In the genomic region with DNA sequence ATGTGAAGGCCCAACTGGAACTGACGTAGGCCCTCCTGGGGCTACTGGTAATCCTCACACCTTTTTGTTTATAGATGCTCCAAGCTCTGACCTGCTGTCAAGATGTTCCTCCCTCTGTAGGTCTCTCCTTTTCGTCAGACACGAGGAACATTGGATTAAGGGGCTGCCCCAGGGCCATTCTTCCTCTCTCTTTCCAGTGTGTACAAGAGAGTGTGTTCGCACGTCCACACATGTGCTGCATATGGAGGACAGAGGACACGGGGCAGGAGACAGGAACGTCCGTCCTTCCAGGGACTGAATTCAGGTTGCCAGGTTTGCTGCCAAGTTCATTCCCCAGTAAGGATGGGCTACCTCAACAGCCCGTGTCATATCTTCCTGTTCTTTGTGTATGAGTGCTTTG, we compare ENCODE assay signal across 18 mouse cellular contexts. TPM values are rescaled to one million over a fixed set of nuclear protein-coding genes. Genes with fewer than 3 reads are reported as not detected.
A peak's percentile ranks its signal among the peaks of the same experiment; 100 is the strongest.
DNase-seq lines count a peak whose midpoint lies in the region; ATAC-seq and TF ChIP-seq lines count a peak whose summit lies in the region.
"Had no signal": no experiment of that assay in that cellular context is flagged by ENCODE, and none has a peak within 500 bp of the region (broad histone marks: within the 10 kb centered on the region; RNA-seq: fewer than 3 reads in every experiment).

No protein-coding gene starts in this region.

- no peaks in the 10 kb centered on the region for H3K79me2 ChIP-seq in macrophage (ENCODE audit: inconsistent target)

- peak; percentile 38 for DNase-seq in cerebellum, adult 11 months
- DNase-seq in cerebellum, postnatal 4 days (ENCODE audit: low spot score in 2 of 2) = no peak
- DNase-seq in hindbrain, embryonic 11.5 days (ENCODE audit: low spot score) = no peak
- no peak for DNase-seq in gastrocnemius, postnatal 36 days

- H3K4me2 ChIP-seq in hindbrain, embryonic 16.5 days (ENCODE audit: low read length) = no peak overlapping the region
- no peak overlapping the region for H3K4me2 ChIP-seq in hindbrain, embryonic 11.5 days (replicated peaks; ENCODE audit: low read depth, low read length)
- H3K4me2 ChIP-seq: forebrain, embryonic 13.5 days; heart, embryonic 15.5 days; intestine, embryonic 15.5 days; limb, embryonic 12.5 days; liver, embryonic 15.5 days; lung, embryonic 15.5 days; stomach, embryonic 15.5 days had no signal

- no peaks in the 10 kb centered on the region for H3K9me3 ChIP-seq in hindbrain, embryonic 16.5 days (ENCODE audit: control insufficient read depth, low read length)
- no peaks in the 10 kb centered on the region for H3K9me3 ChIP-seq in hindbrain, embryonic 11.5 days (ENCODE audit: control insufficient read depth, low read length)
- H3K9me3 ChIP-seq: forebrain, embryonic 13.5 days; heart, embryonic 15.5 days; intestine, embryonic 15.5 days; limb, embryonic 12.5 days; liver, embryonic 15.5 days; lung, embryonic 15.5 days; stomach, embryonic 15.5 days had no signal

- no peak overlapping the region for H3K9ac ChIP-seq in hindbrain, embryonic 16.5 days (ENCODE audit: low read depth, low read length)
- H3K9ac ChIP-seq in hindbrain, embryonic 11.5 days (ENCODE audit: low read depth, low read length) = no peak overlapping the region
- H3K9ac ChIP-seq: forebrain, embryonic 13.5 days; heart, embryonic 15.5 days; intestine, embryonic 15.5 days; limb, embryonic 12.5 days; liver, embryonic 15.5 days; lung, embryonic 15.5 days; stomach, embryonic 15.5 days had no signal

- WGBS in hindbrain, embryonic 16.5 days = 78% methylated on average over 9 of the region's 9 CpGs
- WGBS in hindbrain, embryonic 11.5 days = 77% methylated on average over 9 of the region's 9 CpGs
- WGBS in macrophage (ENCODE audit: missing documents) = 87% methylated on average over 9 of the region's 9 CpGs

- H3K4me1 ChIP-seq in hindbrain, embryonic 16.5 days (ENCODE audit: control insufficient read depth, insufficient read depth, low read depth, low read length) = no peaks in the 10 kb centered on the region; the same call in 1 of the 2 replicates
- H3K4me1 ChIP-seq in hindbrain, embryonic 11.5 days (replicated peaks; ENCODE audit: control insufficient read depth, insufficient read depth, low read length) = peaks cover 7% of the 10 kb centered on the region; the same call in 1 of the 2 replicates
- H3K4me1 ChIP-seq in bone marrow macrophage, adult 2 months (ENCODE audit: control insufficient read depth, insufficient read depth, low read length) = peaks cover 13% of the 10 kb centered on the region
- H3K4me1 ChIP-seq: limb, embryonic 12.5 days had no signal

- H3K27ac ChIP-seq in hindbrain, embryonic 16.5 days (ENCODE audit: low read depth, low read length) = no peak overlapping the region
- H3K27ac ChIP-seq in hindbrain, embryonic 11.5 days (ENCODE audit: low read depth, low read length) = no peak overlapping the region
- H3K27ac ChIP-seq in bone marrow macrophage, adult 2 months (ENCODE audit: insufficient read depth, low read depth, low read length) = no peak overlapping the region
- H3K27ac ChIP-seq in macrophage = peak overlapping the region; percentile 29
- H3K27ac ChIP-seq: forebrain, embryonic 13.5 days; heart, embryonic 15.5 days; hindbrain, postnatal 0 days; intestine, embryonic 15.5 days; kidney, postnatal 0 days; limb, embryonic 12.5 days; liver, embryonic 15.5 days; lung, embryonic 15.5 days had no signal

- H3K4me3 ChIP-seq in hindbrain, embryonic 16.5 days (ENCODE audit: low read length) = no peak overlapping the region
- H3K4me3 ChIP-seq in hindbrain, embryonic 11.5 days (ENCODE audit: low read depth, low read length) = no peak overlapping the region
- H3K4me3 ChIP-seq in bone marrow macrophage, adult 2 months (ENCODE audit: insufficient read depth, low read length) = no peak overlapping the region
- no peak overlapping the region for H3K4me3 ChIP-seq in macrophage (ENCODE audit: inconsistent target)
- H3K4me3 ChIP-seq: forebrain, embryonic 13.5 days; heart, embryonic 15.5 days; intestine, embryonic 15.5 days; limb, embryonic 12.5 days; liver, embryonic 15.5 days; lung, embryonic 15.5 days; stomach, embryonic 15.5 days had no signal

- no peaks in the 10 kb centered on the region for H3K27me3 ChIP-seq in hindbrain, embryonic 16.5 days (replicated peaks; ENCODE audit: control insufficient read depth, insufficient read depth, low read length)
- no peaks in the 10 kb centered on the region for H3K27me3 ChIP-seq in hindbrain, embryonic 11.5 days (ENCODE audit: control insufficient read depth, insufficient read depth, low read length)
- H3K27me3 ChIP-seq: CH12.LX; forebrain, embryonic 13.5 days; intestine, embryonic 15.5 days; liver, embryonic 15.5 days; stomach, embryonic 15.5 days had no signal

- TF ChIP-seq POLR2A in bone marrow macrophage, adult 2 months (IDR thresholded peaks at IDR 0.05; ENCODE audit: borderline replicate concordance, low read depth, low read length) = no peak

- no peaks in the 10 kb centered on the region for H3K36me3 ChIP-seq in hindbrain, embryonic 16.5 days (ENCODE audit: control insufficient read depth, insufficient read depth, low read length)
- H3K36me3 ChIP-seq in hindbrain, embryonic 11.5 days (ENCODE audit: control insufficient read depth, insufficient read depth, low read length) = no peaks in the 10 kb centered on the region
- no peaks in the 10 kb centered on the region for H3K36me3 ChIP-seq in macrophage (ENCODE audit: inconsistent target)
- H3K36me3 ChIP-seq: heart, embryonic 15.5 days; intestine, embryonic 15.5 days; limb, embryonic 12.5 days; liver, embryonic 15.5 days; lung, embryonic 15.5 days; stomach, embryonic 15.5 days had no signal

- TF ChIP-seq CTCF in bone marrow macrophage, adult 2 months (IDR thresholded peaks at IDR 0.05; ENCODE audit: low read depth, low read length) = 0 out of 2 replicates have a peak, but pooled peaks have one; percentile 5

- intact Hi-C loops in gastrocnemius, postnatal 36 days (cut with DNase I) = loop anchor here (1.0 kb wide), 1 partner anchor 44 kb away; no protein-coding TSS in a partner anchor

- peak; percentile 27; the same call in 1 of the 2 replicates for ATAC-seq in hindbrain, embryonic 16.5 days
- ATAC-seq in hindbrain, embryonic 11.5 days (ENCODE audit: low FRiP score) = no peak
- ATAC-seq: hindbrain, postnatal 0 days had no signal

RNA-seq across cellular contexts. Expression of gene Rab4a, which starts 16.3 kb away (rescaled TPM):
- 86.1 and 87.4 TPM in 2 replicates for polyA plus RNA-seq in hindbrain, embryonic 16.5 days (2015; fragmentation: Nextera tagmentation; extraction: Ambion mirVana)
- 64.3 and 68.7 TPM in 2 replicates for polyA plus RNA-seq in hindbrain, embryonic 11.5 days (2014; fragmentation: Nextera tagmentation; extraction: Ambion mirVana)
- 1.2 and 1.7 TPM in 2 replicates for polyA plus RNA-seq in bone marrow macrophage, adult 2 months (2012; ENCODE audit: insufficient read depth, insufficient read length, missing spikeins)
- 10 to 100 TPM in 1 of 26 experiments, 1 to 10 TPM in 19, under 1 TPM in 2, not detected in 4; 0.58 to 11.0 (median 4.3) TPM for total RNA-seq in macrophage (2018; cell fraction: chromatin; rRNA removed)
- total RNA-seq in macrophage (2018; cell fraction: cytosol; rRNA removed) = 1 to 10 TPM; 1.5 to 5.9 (median 3.9) TPM
- 10 to 100 TPM in 1 of 26 experiments, 1 to 10 TPM in 21, under 1 TPM in 4; 0.63 to 10.3 (median 2.8) TPM for total RNA-seq in macrophage (2018; cell fraction: nucleus; rRNA removed)
- 3.6 to 7.4 TPM (median 5.6 TPM) in 3 replicates for polyA plus RNA-seq in macrophage (2018)
- 10 to 100 TPM; 10.5 to 11.7 TPM for total RNA-seq in gastrocnemius, postnatal 36 days (2021)
- total RNA-seq: CH12.LX; neutrophil, adult 5-6 weeks had no signal
